Mouse (Mus musculus) MN1 (cell line): Measurements from ENCODE around the gene Hcn3.

Source experiments
- DNase-seq: peaks from one replicate; pipeline ENCODE4 v3.0.0-alpha.2; 2016; ENCODE audit warnings: low spot score

Hcn3 gene

DNA sequence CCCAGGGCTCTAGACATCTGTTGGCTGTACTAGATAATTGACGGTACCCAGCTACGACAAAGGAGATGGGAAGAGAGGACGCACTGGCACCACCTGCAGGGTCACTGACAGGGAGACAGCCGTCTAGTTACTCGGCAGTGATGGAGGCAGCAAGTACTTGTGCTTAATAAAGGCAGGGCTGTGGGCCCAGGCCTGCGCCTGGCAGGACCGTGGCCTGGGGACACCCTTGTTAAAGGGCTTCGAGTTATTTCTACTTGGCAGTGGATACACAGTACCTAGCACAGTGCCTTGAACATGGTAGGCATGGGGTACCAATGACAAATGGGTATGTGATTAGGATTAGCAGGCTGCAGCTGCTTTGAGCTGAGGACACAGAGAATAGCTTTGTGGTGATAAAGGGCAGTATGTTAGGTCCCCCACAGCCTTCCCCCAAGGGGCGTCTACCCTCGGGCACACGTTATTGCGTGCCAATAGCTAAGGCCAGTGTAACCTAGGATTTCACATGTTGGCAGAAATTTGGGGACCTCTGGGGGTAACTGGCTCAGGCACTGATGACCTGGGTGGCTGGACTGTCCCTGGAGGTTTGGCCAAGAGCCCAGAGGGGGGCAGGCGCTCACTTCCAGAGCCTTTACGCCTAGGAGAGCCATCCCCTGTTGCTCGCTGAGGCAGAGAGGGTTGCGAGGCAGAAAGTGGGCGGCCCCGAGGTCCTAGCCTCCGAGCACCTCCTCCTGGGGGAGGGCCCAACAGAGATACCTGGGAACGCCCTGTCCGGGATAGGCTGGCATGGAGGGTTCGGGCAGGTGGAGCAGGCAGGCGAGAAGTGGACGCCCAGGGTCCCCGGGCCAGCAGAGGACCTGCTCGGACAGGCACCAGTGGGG is 12.7 kb downstream of the Hcn3 start:
- DNase-seq: no peak

DNA sequence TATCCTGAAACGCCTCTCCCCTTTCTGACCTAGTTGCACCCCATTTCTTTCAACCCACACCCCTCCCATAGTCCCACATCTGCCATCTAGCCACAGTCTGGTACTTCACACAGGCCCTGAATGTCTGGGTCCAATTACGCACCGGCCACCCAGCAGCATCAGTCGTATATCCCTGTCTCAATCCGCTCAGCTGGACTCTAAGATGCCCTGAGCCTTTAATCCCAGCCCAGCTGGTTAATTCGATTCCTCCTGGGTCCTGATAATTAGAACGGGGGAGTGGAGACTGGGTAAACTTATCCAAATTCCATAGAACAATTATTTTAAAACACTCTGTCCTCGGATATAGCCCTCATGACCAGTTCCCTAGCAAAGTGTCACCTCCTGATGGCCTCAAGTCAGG is 14.4 kb downstream of the Hcn3 start:
- no peak for DNase-seq

DNA sequence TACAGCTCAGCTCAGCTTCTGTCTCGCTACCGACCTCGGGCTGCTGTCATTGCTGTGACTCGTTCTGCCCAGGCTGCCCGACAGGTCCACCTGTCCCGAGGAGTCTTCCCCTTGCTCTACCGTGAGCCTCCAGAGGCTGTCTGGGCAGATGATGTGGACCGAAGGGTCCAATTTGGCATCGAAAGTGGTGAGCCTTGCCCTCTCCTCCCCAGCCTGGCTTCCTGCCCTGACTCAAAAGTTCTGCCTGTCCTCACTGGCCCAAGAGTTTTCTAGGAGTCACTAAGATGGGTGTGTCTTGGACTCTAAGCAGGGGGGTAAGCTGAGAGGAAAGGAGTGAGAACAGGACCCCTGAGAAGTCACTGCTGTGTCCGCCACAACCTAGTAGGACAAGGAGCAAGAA is 15.2 kb downstream of the Hcn3 start:
- DNase-seq: no peak

DNA sequence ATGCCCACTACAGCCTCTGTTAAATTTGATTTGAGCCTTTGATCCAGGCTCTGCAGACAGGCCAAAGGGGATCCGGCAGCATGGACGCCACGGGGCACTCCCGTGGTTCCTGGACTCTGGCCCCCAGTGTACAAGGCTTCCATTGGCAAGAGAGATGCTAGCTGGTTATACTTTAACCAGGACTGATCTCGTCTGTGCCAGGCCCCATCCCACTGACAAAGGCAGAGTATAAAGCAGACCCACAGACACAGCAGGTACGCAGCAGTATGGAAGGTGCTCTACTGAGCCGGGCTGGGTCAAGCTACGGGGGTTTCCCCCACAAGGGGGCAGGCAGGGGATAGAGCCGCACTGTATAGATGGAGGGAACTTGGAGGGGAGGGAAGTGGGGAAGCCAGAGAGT is 23.6 kb downstream of the Hcn3 start:
- DNase-seq: no peak

DNA sequence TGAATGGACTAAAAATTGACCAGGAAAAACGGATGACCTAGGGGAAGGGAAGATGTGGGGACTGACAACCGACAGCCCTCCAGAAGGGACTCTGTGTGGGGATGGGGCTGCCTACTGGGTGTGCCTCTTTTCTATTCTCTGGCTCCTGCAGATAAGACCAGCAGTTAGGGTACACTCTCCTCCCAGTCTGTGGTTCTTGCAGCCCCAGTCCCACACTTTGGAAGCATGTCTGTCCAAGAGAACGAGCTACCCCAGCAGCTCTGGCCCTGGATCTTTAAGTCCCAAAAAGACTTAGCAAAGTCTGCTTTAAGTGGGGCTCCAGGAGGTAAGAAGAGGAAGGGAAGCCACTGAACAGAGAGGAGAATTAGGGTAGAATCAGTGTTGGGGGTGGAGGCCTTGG is 24.0 kb downstream of the Hcn3 start, which contains the start of gene Pklr:
TSS of gene Pklr (plus strand) at position 185 of the 400 bp plus-strand sequence.
- no peak for DNase-seq

DNA sequence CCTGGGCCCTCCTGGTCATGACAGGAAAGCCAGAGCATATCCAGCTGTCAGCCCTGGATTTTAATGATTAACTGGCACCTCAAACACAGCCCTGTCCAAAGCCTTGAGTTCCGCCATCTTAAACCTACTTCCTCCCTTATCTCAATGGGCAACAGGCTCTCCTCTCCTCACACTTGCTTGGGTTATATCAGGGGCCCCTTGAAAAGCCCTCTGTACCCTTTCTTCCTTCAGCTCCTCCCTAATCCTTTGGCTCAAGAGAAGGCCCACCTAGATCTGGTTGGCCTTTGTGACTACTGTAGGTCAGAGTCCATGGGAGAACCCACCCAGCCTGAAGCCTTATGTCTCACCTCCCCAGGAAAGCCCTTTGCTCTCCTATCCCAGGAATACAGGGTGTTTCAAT is 26.2 kb downstream of the Hcn3 start:
- no peak for DNase-seq

DNA sequence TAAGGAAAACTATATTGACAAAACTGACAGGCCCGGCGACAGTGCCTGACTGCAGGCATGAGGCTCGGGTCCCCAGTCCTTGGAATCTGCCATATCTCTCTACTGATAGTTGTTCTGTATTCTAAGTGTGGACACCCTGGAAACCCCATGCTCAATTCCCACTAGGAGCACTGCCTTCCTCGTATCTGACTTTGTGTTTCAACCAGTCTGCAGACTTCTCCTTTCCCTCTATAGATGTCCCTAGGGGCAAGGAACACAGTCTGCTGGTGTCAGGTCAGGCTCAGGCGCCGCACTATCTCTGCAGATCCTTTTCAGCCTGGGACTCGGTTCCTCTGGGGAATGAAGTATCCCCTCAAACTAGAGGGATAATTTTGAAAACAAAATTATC is 26.9 kb downstream of the Hcn3 start:
- DNase-seq: no peak

DNA sequence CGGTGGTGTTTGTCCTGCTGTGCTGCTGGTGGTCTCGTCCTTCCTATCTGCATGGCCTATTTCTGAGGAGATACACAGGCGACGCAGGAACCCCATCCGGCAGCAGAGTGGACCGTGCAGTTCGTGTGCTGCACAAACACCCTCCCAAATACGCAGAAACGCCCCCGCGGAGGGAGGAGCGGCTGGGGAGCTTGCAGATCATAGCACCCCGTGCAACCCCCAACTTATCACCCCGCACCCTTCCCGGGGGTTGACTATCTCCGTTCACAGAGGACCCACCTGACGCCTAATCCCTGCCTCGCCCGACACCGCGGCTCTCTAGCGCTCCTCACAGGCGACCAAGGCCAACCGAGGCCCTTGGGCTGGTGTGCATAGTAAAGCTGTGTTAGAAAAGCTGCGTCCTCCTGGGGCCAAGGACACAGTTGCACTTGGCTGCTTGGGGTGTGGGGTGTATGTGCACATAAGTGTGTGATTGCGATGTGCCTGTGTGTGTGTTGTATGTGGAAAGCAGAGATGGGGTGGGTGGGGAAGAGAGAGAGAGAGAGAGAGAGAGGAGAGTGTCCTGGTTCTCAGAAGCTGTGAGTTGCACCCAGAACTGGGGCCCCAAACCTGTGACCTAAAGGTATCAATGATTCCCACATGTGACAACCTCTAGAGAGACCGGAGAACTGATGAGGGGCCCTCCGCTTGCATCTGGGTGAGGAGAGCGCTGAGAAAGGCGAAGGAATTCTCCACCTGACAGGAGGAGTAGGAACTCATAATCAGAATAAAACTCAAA is 27.5 kb downstream of the Hcn3 start:
- no peak for DNase-seq

DNA sequence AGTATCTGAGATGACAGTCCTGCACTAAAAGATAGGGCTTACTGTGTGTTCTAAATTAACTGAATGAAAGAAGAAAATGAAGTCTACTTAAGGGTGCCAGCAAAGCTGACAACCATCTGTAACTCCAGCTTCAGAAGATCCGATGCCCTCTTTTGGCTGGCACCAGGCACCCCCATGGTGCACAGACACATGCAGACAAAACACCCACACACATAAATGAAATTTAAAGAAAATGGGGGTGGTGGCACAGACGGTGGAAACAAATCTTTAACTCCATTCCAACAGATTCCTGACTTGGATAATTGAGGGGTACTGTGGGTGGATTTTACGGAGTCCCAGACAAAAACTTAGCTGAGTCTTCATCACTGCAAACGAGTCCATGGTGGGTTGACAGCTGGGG is 28.2 kb downstream of the Hcn3 start:
- DNase-seq: no peak

DNA sequence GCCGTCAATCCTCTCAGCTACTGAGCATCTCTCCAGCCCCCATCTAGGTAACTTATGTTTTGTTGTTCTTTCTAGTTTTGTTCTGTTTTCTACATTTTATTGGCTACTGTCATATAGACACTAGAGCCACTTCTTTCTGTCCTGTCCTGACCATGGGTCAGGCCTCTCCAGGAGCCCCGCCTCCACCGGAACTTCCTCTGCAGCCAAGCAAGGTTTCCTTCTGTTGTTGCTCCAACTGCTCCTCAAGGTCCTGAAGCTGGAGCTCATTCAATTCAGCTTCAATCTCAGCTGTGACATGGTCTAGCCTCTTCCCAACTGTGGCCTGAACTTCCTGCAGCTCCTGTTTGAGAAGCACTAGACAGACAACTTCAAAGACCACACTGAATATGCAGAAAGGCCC is 30.1 kb downstream of the Hcn3 start:
- no peak for DNase-seq

DNA sequence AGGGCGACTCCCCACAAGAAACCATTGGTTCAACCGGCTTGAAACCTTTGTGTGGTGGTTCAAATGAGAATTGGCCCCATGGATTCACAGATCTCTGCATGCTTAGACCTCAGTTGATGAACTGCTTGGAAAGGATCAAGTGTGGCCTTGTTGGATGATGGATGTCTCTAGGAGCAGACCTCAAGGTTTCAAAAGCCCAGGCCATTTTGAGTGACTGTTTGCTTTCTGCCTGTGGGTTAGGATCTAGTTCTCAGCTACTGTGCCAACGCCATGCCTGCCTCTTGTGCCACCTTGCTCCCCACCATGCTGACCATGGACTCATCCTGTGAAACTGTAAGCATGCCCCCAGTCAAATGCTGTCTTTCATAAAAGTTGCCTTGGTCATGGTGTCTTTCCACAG is 34.0 kb downstream of the Hcn3 start:
- no peak for DNase-seq

DNA sequence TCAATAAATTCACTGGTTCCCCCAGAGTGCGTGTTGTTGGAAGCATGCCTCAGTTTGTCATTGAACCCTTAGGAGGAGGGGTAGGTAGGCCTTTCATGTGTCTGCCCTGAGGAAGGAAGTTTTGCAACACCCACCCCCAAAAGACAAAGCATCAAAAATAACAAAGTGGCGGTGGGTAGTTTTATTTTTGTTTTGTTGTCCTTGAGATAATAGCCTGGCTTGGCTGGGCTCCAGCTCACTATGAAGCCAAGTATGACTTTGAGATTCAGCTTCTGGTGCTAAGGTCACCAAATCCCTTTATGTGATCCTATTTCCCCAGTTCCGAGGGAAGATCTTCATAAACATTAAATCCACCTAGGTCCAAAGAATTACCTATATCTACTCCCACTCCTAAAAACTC is 35.8 kb downstream of the Hcn3 start:
- DNase-seq: no peak

DNA sequence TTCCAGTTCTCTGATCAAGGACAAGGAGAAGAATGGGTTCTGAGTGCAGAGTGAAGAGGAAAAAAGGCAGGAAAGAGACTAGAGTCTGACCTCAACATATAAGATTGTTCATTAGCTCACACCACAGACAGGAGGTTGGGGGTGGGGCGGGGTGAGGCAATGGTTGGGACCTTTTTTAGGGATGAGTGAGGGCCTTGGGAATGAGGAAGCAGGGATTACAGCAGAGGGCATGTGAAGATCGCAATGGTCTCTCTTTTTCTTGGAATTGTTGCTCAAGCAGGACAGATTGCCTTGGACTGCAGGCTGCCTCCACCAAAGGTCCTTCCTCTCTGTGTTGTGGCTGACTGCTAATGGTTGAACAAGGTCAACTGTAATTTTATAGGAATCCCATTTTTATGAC is 36.7 kb downstream of the Hcn3 start:
- DNase-seq: no peak

DNA sequence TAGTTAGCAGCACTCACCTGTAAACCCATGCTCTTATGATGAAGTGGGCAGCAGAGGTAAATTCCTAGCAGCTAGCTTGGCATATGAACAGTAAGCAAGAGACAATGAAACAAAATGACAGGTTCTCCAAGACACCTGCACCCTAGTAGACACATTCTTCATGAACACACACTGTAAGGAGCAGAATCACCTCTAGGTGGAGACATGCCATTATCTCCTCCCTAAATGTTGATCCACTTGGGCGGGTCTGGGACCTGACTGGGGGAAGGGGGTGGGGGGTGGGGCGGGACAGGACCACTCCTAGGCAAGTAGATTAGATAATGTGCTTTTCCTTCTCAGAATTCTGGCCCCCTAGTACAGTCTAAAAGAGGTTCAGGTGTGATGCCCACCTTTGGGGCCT is 44.5 kb downstream of the Hcn3 start:
- peak; percentile 45 for DNase-seq

DNA sequence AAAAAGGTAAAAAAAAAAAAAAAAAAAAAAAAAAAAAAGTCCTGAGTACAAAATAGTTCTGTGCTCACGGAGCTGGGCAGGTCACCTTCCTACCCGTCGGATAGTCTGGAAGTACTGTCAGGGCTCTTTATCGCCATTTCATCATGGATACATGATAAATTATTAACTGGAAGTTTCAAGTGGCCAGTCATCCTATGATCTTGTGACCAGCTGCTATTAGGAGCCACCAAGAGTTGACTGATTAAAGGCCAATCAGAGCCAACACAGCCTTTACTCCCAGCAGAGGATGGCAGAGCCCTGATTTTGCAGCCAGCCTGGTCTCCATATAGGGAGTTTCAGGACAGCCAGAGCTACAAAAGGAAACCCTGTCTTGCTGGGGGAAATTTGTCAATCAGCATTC is 46.9 kb downstream of the Hcn3 start:
- DNase-seq: no peak

DNA sequence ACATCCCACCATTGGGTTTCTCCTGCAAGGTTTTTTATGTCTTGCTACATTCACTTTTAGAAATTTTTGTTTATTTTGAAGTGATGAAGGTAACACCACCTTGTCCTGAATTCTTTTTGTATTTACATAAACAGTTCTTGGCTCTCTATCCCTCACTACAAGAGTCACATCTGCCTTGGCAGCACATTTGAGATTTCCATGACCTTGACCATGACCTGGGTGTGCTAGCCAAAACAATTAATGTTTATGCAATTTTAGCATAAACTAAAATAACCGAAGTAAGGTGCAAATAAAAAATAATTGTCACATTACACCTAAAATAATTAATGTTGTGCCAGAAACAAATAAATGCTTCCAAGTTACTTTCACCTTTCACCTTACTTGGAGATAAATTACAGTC is 51.9 kb downstream of the Hcn3 start:
- DNase-seq: no peak

DNA sequence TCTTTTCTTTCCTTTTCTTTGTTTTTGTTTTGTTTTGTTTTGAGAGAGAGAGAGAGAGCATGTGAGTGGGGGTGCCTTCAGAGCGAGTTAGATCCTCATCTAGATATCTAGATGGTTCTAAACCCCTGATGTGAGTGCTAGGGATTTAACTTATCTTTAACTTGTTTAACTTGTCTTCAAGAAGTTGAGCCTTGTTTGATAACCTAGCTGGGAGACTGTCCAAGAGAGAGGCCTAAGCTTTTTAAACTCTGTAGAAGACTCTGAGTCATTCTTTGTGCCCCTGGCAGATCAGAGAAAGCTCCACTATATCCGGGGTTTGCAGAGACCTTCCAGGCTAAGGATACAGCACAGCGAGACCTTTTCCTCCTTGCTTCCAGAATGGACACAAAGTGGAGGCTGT is 52.5 kb downstream of the Hcn3 start:
- DNase-seq: no peak

DNA sequence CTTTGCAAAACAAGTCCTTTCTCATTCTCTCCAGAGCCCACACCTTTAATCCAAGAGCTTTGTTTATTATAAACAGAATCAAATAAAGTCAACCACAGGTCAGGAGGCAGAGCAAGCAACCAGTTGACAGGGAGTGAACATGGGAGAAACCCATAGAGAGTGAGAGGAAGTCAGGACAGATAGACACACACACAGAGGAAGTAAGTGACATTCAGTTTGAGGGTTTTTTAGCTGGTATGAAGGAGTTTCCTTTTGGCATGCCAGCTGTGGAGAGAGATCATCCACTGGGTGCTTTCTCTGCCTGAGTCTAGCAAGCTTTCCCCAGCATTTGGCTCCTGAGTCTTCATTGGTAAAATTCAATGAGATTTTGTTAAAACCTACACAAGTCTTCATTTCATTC is 53.1 kb downstream of the Hcn3 start:
- no peak for DNase-seq

DNA sequence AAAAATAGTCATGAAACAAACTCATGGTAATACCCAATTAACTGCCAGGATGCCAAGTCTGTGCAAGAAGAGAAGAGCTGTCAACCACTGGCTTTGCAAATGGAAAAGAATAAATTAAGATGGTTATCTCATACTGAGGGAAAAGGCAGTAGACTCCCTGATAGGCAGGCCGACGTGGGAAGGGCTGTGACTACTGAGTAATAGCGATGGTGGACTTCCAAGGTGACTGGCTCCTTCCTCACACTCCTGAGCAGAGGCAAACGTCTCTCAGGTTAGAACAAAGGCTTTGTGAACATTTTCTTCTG is 56.8 kb downstream of the Hcn3 start:
- DNase-seq: peak; percentile 59

DNA sequence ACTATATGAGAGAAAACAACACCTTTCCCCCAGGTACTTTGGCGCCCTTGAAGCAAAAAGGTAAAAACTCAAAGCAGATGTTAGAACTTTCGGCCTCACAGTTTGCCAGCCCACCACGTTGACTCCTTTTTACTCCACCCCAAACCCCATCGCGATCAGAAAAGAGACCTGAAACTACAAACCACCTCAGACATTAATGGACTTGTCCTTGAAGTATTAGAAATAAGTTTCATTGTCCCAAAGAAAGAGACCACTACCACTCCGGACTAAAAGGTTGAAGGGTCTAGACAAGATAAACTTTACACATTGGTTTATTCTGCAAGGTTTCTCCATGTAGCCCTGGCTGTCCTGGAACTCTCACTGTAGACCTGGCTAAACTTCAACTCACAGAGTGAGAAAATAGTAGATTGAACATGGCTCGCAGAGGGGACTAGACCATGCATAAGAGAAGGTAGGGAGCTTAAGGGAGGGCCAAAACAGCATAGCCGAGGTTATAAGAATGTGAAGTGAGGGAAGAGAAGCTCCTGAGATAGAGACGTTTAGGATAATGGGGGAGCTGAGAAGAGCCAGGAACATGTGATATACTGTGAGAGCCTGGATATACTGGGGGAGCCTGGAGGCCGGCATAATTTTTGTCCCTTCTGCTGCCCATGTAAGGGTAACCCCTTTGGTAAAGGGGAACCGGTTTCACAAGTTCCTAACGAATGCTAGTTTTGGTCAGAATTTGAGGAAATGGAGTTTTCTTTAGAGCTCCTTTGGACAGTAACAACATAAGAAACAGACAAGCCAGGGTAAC is 57.3 kb downstream of the Hcn3 start:
- no peak for DNase-seq

DNA sequence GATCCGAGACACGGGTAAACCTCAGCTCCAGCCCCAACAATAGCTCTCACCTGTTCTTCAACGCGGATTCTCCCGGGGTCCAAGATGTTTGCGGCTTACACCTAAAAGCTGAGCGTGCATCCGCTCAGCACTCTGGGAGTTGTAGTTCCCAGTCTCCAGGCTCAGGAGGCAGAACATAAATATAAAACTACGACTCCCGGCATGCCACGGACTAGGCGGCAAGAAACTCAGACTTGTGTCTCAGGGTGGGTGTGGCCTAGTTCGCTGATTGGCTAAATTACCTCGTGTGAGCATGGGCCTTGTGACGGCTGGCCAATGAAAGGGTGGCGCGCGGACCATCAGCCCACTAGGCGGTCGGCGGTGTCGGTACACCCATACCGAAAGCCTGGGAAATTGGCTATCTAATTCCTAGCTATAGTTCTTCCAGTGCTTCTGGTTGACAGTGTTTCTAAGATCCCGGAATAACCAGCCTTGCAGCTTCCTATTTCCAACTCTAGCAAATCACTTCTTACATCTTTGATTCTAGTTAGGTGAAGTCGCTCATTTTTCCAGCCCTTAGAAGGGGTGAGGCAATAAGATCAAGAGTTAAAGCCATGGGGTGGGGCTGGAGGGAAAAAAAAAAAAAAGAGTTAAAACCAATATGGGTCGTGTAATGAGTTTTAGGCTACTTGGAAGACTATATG is 58.0 kb downstream of the Hcn3 start, which contains the start of gene Fdps:
TSS of gene Fdps (minus strand) at position 148 of the 683 bp plus-strand sequence.
- peak; percentile 99 for DNase-seq

DNA sequence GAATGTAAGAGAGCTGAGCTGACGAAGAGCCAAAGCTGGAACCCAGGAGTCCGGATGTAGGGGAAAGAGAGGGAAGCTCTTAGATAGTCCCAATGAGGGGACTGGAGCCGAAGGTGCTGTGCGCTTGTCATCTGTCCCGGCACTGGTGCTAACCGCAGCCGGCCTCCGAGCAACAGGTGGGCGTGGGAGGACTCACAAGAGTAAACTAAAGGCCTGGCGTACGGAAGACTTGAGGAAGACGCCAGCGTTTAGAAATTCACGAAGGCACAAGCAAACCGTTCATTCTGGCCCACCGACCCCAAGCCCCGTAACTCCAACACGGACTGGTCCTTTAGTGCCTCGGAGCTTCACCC is 58.6 kb downstream of the Hcn3 start:
- DNase-seq: peak; percentile 56
